Mouse (Mus musculus) testis, adult 2 months (tissue): ENCODE data around the gene Necab3.

Source experiments
- CTCF ChIP-seq: fragments of 200-500 bp; IDR thresholded peaks from 2 replicates; pipeline ENCODE4 v1.5.1; 2012; ENCODE audit warnings: low read depth, mild to moderate bottlenecking, inconsistent platforms, low read length, moderate library complexity; ENCODE audit not compliant: control insufficient read depth, insufficient read depth, insufficient replicate concordance
- POLR2A ChIP-seq: fragments of 200-500 bp; IDR thresholded peaks from 2 replicates; pipeline ENCODE4 v1.6.1; 2012; ENCODE audit warnings: low read depth, mild to moderate bottlenecking, inconsistent platforms, low read length, moderate library complexity; ENCODE audit not compliant: control insufficient read depth

DNA sequence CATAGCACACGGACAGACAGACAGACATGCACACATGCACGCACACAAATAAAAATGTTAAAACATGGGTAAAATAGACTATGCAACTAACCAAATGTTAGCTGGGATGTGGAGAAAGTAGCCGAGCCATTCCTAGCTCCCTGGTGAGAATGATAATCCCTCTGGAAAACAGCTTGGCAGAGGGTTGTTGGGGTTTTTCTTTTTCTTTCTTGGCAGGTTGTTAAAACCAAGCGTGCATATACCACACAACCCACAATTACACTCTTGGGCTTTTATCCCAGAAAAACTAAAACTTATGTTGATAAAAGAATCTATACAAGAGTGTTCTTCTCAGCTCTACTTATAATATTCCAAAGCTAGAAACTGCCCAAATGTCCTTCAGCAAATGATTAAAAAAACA is 30.4 kb upstream of the Necab3 start:
- no peak for TF ChIP-seq POLR2A
- TF ChIP-seq CTCF = no peak
